Mouse (Mus musculus): Measurements from ENCODE around the gene Tpi1. TPM values are rescaled to one million over a fixed set of nuclear protein-coding genes. Genes with fewer than 3 reads are reported as not detected.
A peak's percentile ranks its signal among the peaks of the same experiment; 100 is the strongest.
"Not testable (repeated sequence)": the region's sequence is repeated elsewhere in the genome, so short reads cannot be mapped to it uniquely, and the experiment has no call there.

Gene Tpi1
- polyA plus RNA-seq, 1 experiment from 2014 or later, result 359 TPM

- H3K9me3 ChIP-seq (ENCODE audit: control insufficient read depth, low read length), result no peaks in the 10 kb centered on the region
- H3K36me3 ChIP-seq (ENCODE audit: control insufficient read depth, insufficient read depth), result peaks cover 12% of the 10 kb centered on the region
- peak overlapping the region; percentile 73 for H3K4me2 ChIP-seq (ENCODE audit: low read length)
- peak overlapping the region; percentile 77 for H3K27ac ChIP-seq (ENCODE audit: low read length)
- peaks cover 28% of the 10 kb centered on the region for H3K4me1 ChIP-seq (replicated peaks; ENCODE audit: control insufficient read depth, insufficient read depth, low read length)
- no peak for ATAC-seq
- peak overlapping the region; percentile 74 for H3K9ac ChIP-seq (replicated peaks; ENCODE audit: low read depth, low read length)
- no peaks in the 10 kb centered on the region for H3K27me3 ChIP-seq (replicated peaks; ENCODE audit: control insufficient read depth, insufficient read depth, low read length)
- peak overlapping the region; percentile 66 for H3K4me3 ChIP-seq (replicated peaks; ENCODE audit: low read length)
- 13% methylated on average over 9 of the region's 9 CpGs for WGBS
These were observed 1.2 kb downstream of the Tpi1 start for GRCm38 (mm10) chr6:124812848-124813247.

GRCm38 (mm10) chr6:124811701-124812560 lies 2.2 kb downstream of the Tpi1 start:
- no peak overlapping the region for H3K27ac ChIP-seq (ENCODE audit: low read length)
- H3K4me1 ChIP-seq (replicated peaks; ENCODE audit: control insufficient read depth, insufficient read depth, low read length), result peaks cover 28% of the 10 kb centered on the region
- no peaks in the 10 kb centered on the region for H3K9me3 ChIP-seq (ENCODE audit: control insufficient read depth, low read length)
- H3K27me3 ChIP-seq (replicated peaks; ENCODE audit: control insufficient read depth, insufficient read depth, low read length), result no peaks in the 10 kb centered on the region
- no peak overlapping the region for H3K9ac ChIP-seq (replicated peaks; ENCODE audit: low read depth, low read length)
- peaks cover 2% of the 10 kb centered on the region; the same call in 1 of the 2 replicates for H3K36me3 ChIP-seq (ENCODE audit: control insufficient read depth, insufficient read depth)
- no peak overlapping the region for H3K4me3 ChIP-seq (replicated peaks; ENCODE audit: low read length)
- 83% methylated on average over 24 of the region's 24 CpGs for WGBS
- ATAC-seq, result no peak
- peak overlapping the region; percentile 73 for H3K4me2 ChIP-seq (ENCODE audit: low read length)

DNA sequence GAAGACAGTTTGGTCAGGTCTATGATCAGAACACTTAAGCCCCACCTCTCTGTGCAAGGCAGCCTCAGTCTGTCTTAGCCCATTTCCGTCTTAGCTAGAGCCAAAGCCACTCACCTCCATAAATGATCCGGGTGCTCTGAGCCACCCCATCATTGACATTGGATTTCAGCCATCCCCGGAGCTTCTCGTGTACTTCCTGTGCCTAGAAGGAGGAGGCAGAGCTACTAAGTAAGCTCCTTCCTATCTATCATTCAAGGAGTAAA lies 2.8 kb downstream of the Tpi1 start:
- Histone ChIP-seq H3K27ac (ENCODE audit: low read length) (no peak overlapping the region), H3K4me1 (replicated peaks; ENCODE audit: control insufficient read depth, insufficient read depth, low read length) (peaks cover 30% of the 10 kb centered on the region), H3K4me2 (ENCODE audit: low read length) (no peak overlapping the region), H3K27me3 (replicated peaks; ENCODE audit: control insufficient read depth, insufficient read depth, low read length) (no peaks in the 10 kb centered on the region), H3K36me3 (ENCODE audit: control insufficient read depth, insufficient read depth) (no peaks in the 10 kb centered on the region), H3K9ac (replicated peaks; ENCODE audit: low read depth, low read length) (no peak overlapping the region), H3K9me3 (ENCODE audit: control insufficient read depth, low read length) (no peaks in the 10 kb centered on the region), H3K4me3 (replicated peaks; ENCODE audit: low read length) (no peak overlapping the region)
- ATAC-seq, result no peak
- 81% methylated on average over 4 of the region's 4 CpGs for whole genome bisulfite sequencing

GRCm38 (mm10) chr6:124810566-124811402 lies 3.3 kb downstream of the Tpi1 start:
- peaks cover 32% of the 10 kb centered on the region for H3K4me1 ChIP-seq (replicated peaks; ENCODE audit: control insufficient read depth, insufficient read depth, low read length)
- WGBS, result 72% methylated on average over 9 of the region's 11 CpGs
- H3K4me2 ChIP-seq (ENCODE audit: low read length); ATAC-seq; H3K9ac ChIP-seq (replicated peaks; ENCODE audit: low read depth, low read length); H3K4me3 ChIP-seq (replicated peaks; ENCODE audit: low read length); H3K9me3 ChIP-seq (ENCODE audit: control insufficient read depth, low read length); H3K27ac ChIP-seq (ENCODE audit: low read length); H3K36me3 ChIP-seq (ENCODE audit: control insufficient read depth, insufficient read depth); H3K27me3 ChIP-seq (replicated peaks; ENCODE audit: control insufficient read depth, insufficient read depth, low read length): not testable (repeated sequence)

DNA sequence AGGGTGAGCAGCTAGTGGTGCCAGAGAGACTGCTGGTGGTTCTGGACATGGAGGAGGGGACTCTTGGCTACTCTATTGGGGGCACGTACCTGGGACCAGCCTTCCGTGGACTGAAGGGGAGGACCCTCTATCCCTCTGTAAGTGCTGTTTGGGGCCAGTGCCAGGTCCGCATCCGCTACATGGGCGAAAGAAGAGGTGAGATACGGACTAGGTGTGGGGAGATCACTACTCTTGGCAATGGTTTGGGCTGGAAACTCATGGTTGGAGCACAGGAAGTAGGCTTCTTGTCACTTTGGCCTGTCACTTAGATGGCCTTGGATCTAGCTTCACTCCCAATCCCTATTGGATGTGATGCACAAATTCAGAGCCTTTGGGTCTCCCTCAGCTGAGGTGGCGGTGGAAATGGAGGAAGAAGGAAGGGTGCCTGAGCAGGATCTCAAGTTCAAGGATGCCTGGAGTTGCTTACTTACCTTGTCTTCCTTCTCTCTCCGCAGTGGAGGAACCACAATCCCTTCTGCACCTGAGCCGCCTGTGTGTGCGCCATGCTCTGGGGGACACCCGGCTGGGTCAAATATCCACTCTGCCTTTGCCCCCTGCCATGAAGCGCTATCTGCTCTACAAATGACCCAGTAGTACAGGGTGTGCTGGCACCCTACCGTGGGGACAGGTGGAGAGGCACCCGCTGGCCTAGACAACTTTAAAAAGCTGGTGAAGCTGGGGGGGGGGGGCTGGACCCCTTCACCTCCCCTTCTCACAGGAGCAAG lies 4.1 kb downstream of the Tpi1 start:
- Histone ChIP-seq H3K9me3 (ENCODE audit: control insufficient read depth, low read length) (no peaks in the 10 kb centered on the region), H3K4me2 (ENCODE audit: low read length) (peak overlapping the region; percentile 80), H3K4me3 (replicated peaks; ENCODE audit: low read length) (peak overlapping the region; percentile 46), H3K4me1 (replicated peaks; ENCODE audit: control insufficient read depth, insufficient read depth, low read length) (peaks cover 38% of the 10 kb centered on the region), H3K27me3 (replicated peaks; ENCODE audit: control insufficient read depth, insufficient read depth, low read length) (no peaks in the 10 kb centered on the region), H3K9ac (replicated peaks; ENCODE audit: low read depth, low read length) (no peak overlapping the region), H3K27ac (ENCODE audit: low read length) (no peak overlapping the region), H3K36me3 (ENCODE audit: control insufficient read depth, insufficient read depth) (no peaks in the 10 kb centered on the region)
- no peak for ATAC-seq
- 45% methylated on average over 14 of the region's 14 CpGs for WGBS

GRCm38 (mm10) chr6:124809052-124809774 lies 4.9 kb downstream of the Tpi1 start:
- H3K27me3 ChIP-seq (replicated peaks; ENCODE audit: control insufficient read depth, insufficient read depth, low read length), result no peaks in the 10 kb centered on the region
- peak overlapping the region; percentile 60 for H3K27ac ChIP-seq (ENCODE audit: low read length)
- peak overlapping the region; percentile 46 for H3K4me3 ChIP-seq (replicated peaks; ENCODE audit: low read length)
- H3K9me3 ChIP-seq (ENCODE audit: control insufficient read depth, low read length), result no peaks in the 10 kb centered on the region
- H3K4me2 ChIP-seq (ENCODE audit: low read length), result peak overlapping the region; percentile 80
- H3K36me3 ChIP-seq (ENCODE audit: control insufficient read depth, insufficient read depth), result no peaks in the 10 kb centered on the region
- H3K9ac ChIP-seq (replicated peaks; ENCODE audit: low read depth, low read length), result peak overlapping the region; percentile 55
- WGBS, result under 1% methylated on average over 35 of the region's 35 CpGs
- ATAC-seq, result 0 out of 2 replicates have a peak, but pooled peaks have one; percentile 1
- H3K4me1 ChIP-seq (replicated peaks; ENCODE audit: control insufficient read depth, insufficient read depth, low read length), result peaks cover 38% of the 10 kb centered on the region

DNA sequence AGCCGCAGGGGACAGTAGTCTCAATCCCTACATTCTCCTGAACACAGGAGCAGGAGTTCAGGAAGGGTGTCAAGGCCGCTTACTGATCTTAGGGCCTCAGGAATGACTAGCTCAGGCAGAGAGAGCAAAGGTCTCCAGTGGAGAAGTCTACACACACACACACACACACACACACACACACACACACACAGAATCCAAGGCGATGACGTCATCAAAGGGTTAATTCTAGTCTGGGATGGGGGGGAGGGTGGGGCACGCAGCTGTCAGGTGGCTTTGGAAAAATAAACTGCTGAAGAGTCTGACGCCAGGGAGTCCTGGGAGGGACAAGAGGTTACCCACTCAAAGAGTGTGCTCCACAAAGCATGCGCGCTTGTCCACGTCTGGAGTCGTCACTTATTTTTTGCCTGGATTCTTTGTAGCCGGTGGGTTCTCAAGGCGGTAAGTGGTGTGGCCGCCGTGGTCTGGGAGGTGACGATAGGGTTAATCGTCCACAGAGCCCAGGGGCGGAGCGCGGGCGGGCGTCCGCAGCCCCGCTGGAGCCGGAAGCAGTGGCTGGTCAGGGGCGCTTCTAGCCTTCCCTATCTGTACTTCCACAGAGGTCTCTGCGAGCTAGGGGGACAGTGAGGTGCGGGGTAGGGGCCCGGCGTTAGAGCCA lies 5.6 kb downstream of the Tpi1 start, which contains the start of gene Spsb2:
Spsb2 (plus strand) TSS at position 304 of the 655 bp plus-strand sequence.
- 5% methylated on average over 29 of the region's 29 CpGs for WGBS
- ATAC-seq, result peak; percentile 7; the same call in 1 of the 2 replicates
- no peaks in the 10 kb centered on the region for H3K9me3 ChIP-seq (ENCODE audit: control insufficient read depth, low read length)
- peaks cover 38% of the 10 kb centered on the region for H3K4me1 ChIP-seq (replicated peaks; ENCODE audit: control insufficient read depth, insufficient read depth, low read length)
- no peaks in the 10 kb centered on the region for H3K27me3 ChIP-seq (replicated peaks; ENCODE audit: control insufficient read depth, insufficient read depth, low read length)
- H3K9ac ChIP-seq (replicated peaks; ENCODE audit: low read depth, low read length), result peak within 1 kb of the TSS; percentile 55
- no peaks in the 10 kb centered on the region for H3K36me3 ChIP-seq (ENCODE audit: control insufficient read depth, insufficient read depth)
- peak within 1 kb of the TSS; percentile 80 for H3K4me2 ChIP-seq (ENCODE audit: low read length)
- peak within 1 kb of the TSS; percentile 46 for H3K4me3 ChIP-seq (replicated peaks; ENCODE audit: low read length)
- H3K27ac ChIP-seq (ENCODE audit: low read length), result peak within 1 kb of the TSS; percentile 60

GRCm38 (mm10) chr6:124807986-124808357 lies 6.1 kb downstream of the Tpi1 start:
- Histone ChIP-seq H3K9me3 (ENCODE audit: control insufficient read depth, low read length) (no peaks in the 10 kb centered on the region), H3K27me3 (replicated peaks; ENCODE audit: control insufficient read depth, insufficient read depth, low read length) (no peaks in the 10 kb centered on the region), H3K27ac (ENCODE audit: low read length) (no peak overlapping the region), H3K36me3 (ENCODE audit: control insufficient read depth, insufficient read depth) (no peaks in the 10 kb centered on the region), H3K4me3 (replicated peaks; ENCODE audit: low read length) (no peak overlapping the region), H3K4me2 (ENCODE audit: low read length) (no peak overlapping the region), H3K9ac (replicated peaks; ENCODE audit: low read depth, low read length) (no peak overlapping the region), H3K4me1 (replicated peaks; ENCODE audit: control insufficient read depth, insufficient read depth, low read length) (peaks cover 34% of the 10 kb centered on the region)
- no peak for ATAC-seq
- 88% methylated on average over 6 of the region's 6 CpGs for WGBS

All from forebrain, embryonic 16.5 days (tissue).